Mouse (Mus musculus) forebrain, embryonic 14.5 days (tissue): Measurements from ENCODE around the gene Ticrr. TPM values are rescaled to one million over a fixed set of nuclear protein-coding genes. Genes with fewer than 3 reads are reported as not detected.

Experiments used
- ATAC-seq: fragments of 200-750 bp; cut with Nextera tagmentation; 2 replicates; pipeline ENCODE4 v1.8.0; 2017; ENCODE audit warnings: mild to moderate bottlenecking, moderate library complexity
- DNase-seq: peaks from one replicate; pipeline ENCODE4 v3.0.0-alpha.2; 2015; ENCODE audit warnings: low spot score
- H3K27ac ChIP-seq: fragments of 300-500 bp; sonication (generic); 2 replicates; pipeline ENCODE4 v1.5.1; 2014; ENCODE audit warnings: low read depth, mild to moderate bottlenecking, control low read depth, low read length, moderate library complexity
- H3K27me3 ChIP-seq: fragments of 300-500 bp; sonication (generic); replicated peaks from 2 replicates; pipeline ENCODE4 v1.6.1; 2014; ENCODE audit warnings: low read length, control low read depth, mixed read lengths; ENCODE audit not compliant: control insufficient read depth, insufficient read depth
- H3K36me3 ChIP-seq: fragments of 300-500 bp; sonication (generic); 2 replicates; pipeline ENCODE4 v1.6.1; 2014; ENCODE audit warnings: low read length, control low read depth; ENCODE audit not compliant: control insufficient read depth, insufficient read depth
- H3K4me1 ChIP-seq: fragments of 300-500 bp; sonication (generic); 2 replicates; pipeline ENCODE4 v1.6.1; 2014; ENCODE audit warnings: antibody characterized with exemption, low read length, control low read depth; ENCODE audit not compliant: control insufficient read depth, insufficient read depth
- H3K4me2 ChIP-seq: fragments of 300-500 bp; sonication (generic); 2 replicates; pipeline ENCODE4 v1.6.1; 2014; ENCODE audit warnings: mild to moderate bottlenecking, control low read depth, low read length
- H3K4me3 ChIP-seq: fragments of 300-500 bp; sonication (generic); 2 replicates; pipeline ENCODE4 v1.5.1; 2014; ENCODE audit warnings: low read depth, low read length, control low read depth
- H3K9ac ChIP-seq: fragments of 300-500 bp; sonication (generic); 2 replicates; pipeline ENCODE4 v1.6.1; 2014; ENCODE audit warnings: mild to moderate bottlenecking, low read length, control low read depth, moderate library complexity
- H3K9me3 ChIP-seq: fragments of 300-500 bp; sonication (generic); replicated peaks from 2 replicates; pipeline ENCODE4 v1.6.1; 2016; ENCODE audit warnings: low read length, control low read depth, mixed read lengths; ENCODE audit not compliant: control insufficient read depth
- WGBS: fragments of 180-500 bp; shearing (Covaris S2); extraction: QIAGEN DNeasy Blood & Tissue Kit; methylation state at CpG from one replicate; pipeline ENCODE4 v1.1.7; 2014; 5-methylcytosine and 5-hydroxymethylcytosine counted together
- polyA plus RNA-seq: library from polyadenylated mRNA; unstranded; fragments of >200 nt; fragmentation: Nextera tagmentation; extraction: Ambion mirVana; gene quantifications from 2 replicates; pipeline ENCODE4 v1.2.1, GENCODE M21; 2014

Gene Ticrr
- polyA plus RNA-seq, 1 experiment from 2014 or later = 3.6 TPM

DNA sequence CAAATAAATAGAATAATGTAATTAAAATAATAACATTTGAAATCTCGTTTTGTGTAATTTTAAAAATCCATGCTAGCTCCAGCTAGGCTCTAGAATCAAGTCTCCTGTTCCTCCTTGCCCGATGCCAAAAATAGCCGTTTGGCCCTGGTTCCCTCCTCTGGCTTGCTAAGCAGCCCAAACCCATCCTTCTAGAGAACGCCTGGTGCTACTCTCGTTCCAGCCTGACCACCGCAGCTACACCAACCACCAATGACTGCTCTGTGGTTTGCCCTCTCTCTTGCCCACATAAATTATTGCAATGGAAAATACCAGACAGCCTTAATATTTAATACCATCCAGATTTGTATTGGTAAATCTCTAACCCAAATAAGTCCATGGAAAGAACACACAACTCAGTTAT, 87.7 kb downstream of the Ticrr start:
- Histone ChIP-seq H3K27me3 (no peaks in the 10 kb centered on the region), H3K9ac (no peak overlapping the region), H3K4me1 (peaks cover 3% of the 10 kb centered on the region), H3K36me3 (no peaks in the 10 kb centered on the region), H3K4me3 (no peak overlapping the region), H3K9me3 (no peaks in the 10 kb centered on the region), H3K27ac (no peak overlapping the region), H3K4me2 (no peak overlapping the region)
- 83% methylated on average over 6 of the region's 6 CpGs for WGBS
- DNase-seq (no peak), ATAC-seq (no peak)

Other genes starting within 250 kb of the Ticrr start
- 20.2 and 23.4 TPM in 2 replicates for gene Polg, start 193.8 kb upstream of the Ticrr start, polyA plus RNA-seq
- gene Rhcg, start 42.5 kb upstream of the Ticrr start, polyA plus RNA-seq = 1.6 and 4.2 TPM in 2 replicates
- gene Kif7, start 55.5 kb downstream of the Ticrr start, polyA plus RNA-seq = 1.9 and 2.5 TPM in 2 replicates
- not detected in 2 replicates for gene Plin1, start 72.7 kb downstream of the Ticrr start, polyA plus RNA-seq
- gene Pex11a, start 82.9 kb downstream of the Ticrr start, polyA plus RNA-seq = 15.1 and 16.7 TPM in 2 replicates
- 0.46 and 0.52 TPM in 2 replicates for gene Wdr93, start 83.0 kb downstream of the Ticrr start, polyA plus RNA-seq
- not detected in 2 replicates for gene Mesp1, start 133.6 kb downstream of the Ticrr start, polyA plus RNA-seq
- 1.9 and 2.2 TPM in 2 replicates for gene Mesp2, start 150.5 kb downstream of the Ticrr start, polyA plus RNA-seq
- gene Anpep, start 200.9 kb downstream of the Ticrr start, polyA plus RNA-seq = 2.7 and 4.2 TPM in 2 replicates